Mouse (Mus musculus) MN1 (cell line): ENCODE results near the gene Klra17.
"Not testable (repeated sequence)": the region's sequence is repeated elsewhere in the genome, so short reads cannot be mapped to it uniquely, and the experiment has no call there.

Experiments
- DNase-seq: peaks from one replicate; pipeline ENCODE4 v3.0.0-alpha.2; 2016; ENCODE audit warnings: low spot score

Klra17 gene

DNA sequence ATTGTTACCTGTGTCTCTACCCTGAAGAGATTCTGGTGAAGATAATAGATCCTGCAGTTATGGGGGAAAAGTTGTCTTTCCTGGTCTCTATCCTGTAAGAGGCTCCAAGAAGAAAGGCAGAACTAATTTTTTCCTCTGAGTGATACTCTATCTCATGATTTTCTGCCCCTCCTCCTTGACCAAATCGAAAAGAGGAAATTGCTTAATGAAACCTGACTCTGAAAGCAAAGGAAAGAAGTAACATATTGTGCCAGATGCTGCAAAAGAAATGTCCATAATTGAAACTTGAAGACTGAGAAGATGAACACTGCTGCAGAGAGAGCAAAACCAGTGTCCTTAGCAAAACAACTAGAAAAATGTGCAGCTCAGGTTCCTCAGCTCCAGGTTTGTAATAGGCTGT lies at the start of gene Klra17:
Gene Klra17, minus strand, starts transcription at position 124 of the 400 bp plus-strand sequence.
- DNase-seq = no peak

DNA sequence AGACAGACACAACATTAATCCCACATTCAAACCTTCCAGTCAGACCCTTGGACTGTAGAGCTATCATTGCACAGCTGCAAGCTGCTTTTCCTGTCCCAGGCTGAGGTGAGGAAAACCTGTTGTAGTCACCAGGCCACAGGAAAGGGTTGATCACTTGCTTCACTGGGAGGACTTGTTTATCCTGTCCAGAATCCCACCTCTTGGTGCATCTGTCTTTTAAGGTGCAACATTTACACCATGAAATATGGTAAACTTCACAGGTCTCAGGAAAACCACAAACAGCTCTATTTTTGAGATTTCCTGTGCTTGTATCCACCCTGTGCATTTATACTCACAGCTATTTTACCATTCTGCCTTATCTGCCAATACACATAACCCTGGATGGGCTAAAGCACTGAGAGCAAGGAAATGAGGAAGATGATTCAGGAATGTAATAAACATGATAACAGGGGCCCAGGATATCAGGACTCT lies 41.0 kb upstream of the Klra17 start, which contains the start of gene Klra5:
Gene Klra5, minus strand, starts transcription at position 175 of the 471 bp plus-strand sequence.
- not testable (repeated sequence) for DNase-seq

DNA sequence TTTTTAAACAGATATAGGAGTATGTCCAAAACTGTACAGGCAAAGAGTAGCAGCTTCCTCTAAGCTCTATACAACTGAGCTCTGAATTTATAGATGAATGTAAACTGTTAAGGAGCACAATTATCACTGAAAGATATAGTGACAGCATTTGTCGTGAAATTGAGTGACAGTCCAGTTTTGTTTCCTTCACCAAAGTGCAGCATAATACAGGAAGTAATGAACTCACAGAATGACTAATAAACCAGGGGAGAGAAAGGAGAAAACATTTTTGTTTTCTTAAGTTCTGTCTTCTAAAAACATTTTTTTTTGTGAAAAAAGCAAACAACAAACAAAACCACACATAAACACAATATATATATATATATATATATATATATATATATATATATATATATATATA lies 40.5 kb upstream of the Klra17 start:
- DNase-seq = no peak

DNA sequence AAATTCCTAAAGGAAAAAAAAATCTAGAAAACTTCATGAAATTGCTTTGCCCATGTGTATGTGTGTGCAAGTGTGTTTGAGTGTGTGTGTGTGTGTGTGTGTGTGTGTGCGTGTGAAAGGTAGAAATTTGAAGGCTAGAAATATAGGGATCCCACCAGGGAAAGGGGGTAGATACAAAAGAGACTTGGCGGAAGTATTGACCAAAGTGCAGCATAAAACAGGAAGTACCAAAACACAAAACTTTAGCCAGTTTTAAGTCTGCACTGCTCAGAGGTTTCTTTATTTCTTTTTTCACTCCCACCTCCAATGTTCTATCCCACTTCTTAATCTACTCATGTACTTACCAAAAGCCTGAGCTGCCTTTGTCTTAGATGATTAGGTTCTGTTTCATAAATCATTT lies 6.1 kb upstream of the Klra17 start:
- no peak for DNase-seq

DNA sequence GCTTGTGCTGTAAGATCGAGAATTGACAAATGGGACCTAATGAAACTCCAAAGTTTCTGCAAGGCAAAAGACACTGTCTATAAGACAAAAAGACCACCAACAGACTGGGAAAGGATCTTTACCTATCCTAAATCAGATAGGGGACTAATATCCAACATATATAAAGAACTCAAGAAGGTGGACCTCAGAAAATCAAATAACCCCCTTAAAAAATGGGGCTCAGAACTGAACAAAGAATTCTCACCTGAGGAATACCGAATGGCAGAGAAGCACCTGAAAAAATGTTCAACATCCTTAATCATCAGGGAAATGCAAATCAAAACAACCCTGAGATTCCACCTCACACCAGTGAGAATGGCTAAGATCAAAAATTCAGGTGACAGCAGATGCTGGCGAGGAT lies 14.1 kb downstream of the Klra17 start, which contains the start of gene Gm17631:
Gene Gm17631, plus strand, starts transcription at position 301 of the 400 bp plus-strand sequence.
- DNase-seq = not testable (repeated sequence)

DNA sequence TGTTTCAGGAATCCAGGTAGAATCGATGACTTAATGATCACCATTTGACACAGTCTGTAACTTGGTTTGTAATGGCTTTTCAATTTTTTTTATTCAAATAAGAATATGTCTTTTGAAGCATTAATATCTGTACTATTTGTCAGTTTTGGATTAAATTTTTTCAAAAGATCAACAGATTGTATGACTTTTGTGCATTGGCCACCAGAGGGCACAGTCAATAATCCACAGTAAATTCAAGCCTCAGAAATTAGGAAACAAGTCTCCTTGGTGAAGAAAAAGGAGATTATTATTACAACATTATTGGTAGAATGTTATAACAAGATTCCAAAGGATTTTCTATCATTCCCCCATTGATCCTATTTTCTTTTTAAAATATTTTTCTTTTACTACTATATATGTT lies 50.9 kb downstream of the Klra17 start:
- DNase-seq = no peak

DNA sequence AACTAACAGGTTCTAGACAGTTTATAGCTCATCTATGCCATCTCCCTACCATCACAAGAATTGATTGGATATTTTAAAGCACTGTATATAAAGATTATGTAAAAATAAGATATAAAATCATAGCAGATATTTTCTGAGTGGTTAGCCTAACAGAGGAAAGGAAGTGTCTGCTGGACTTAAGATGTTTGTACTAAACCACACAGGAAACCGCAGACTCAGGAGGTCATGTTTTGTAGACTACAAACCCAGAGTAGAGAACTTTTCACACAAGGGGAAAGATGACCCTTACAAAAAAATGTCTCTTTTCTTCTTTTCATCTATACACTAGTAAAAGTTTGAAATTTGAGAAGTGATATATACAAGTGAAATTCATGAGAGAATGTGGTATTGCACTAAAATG lies 52.5 kb downstream of the Klra17 start:
- DNase-seq = no peak

DNA sequence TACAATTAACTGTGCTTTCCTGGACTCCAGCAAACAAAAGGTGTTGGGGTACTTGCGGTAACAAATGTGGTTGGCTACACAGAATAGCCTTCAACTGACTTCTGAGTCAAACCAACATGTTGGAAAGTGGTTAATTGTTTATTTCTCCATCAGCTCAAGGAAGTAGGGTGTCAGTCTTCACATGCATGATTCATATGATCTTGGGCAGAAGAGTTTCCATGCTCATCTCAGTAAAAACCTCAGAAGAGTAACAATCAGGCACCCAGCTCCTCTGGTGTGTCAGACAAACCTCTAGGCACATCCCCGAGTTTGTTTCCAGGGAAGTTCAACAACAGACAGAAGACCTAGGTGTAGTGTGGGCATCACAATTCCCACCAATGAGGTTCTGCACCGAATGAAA lies 58.7 kb downstream of the Klra17 start:
- no peak for DNase-seq

DNA sequence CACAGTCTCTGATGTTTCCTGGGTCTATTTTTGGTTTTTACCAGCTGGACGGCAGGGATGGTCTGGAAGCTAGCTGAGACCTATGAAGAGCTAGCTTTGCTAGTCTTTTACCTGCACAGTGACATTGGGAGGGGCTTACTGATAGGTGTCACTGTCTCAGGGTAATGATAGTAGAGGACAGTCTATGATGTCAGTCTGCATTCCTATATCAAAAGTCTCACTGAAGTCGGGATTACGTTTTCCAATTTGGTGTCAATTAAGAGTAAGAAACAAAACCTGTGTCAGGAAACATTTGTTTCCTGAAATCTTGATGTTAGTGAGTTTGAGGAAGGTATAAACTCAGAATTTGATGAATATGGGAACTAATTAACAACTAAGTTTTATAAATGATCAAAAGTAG lies 92.3 kb downstream of the Klra17 start, which contains the start of gene Gm156:
Gene Gm156, minus strand, starts transcription at position 101 of the 400 bp plus-strand sequence.
- not testable (repeated sequence) for DNase-seq
